Mouse (Mus musculus): ENCODE measurements around the gene Ttll5.

GRCm38 (mm10) chr12:85903986-85904385 is 79.5 kb downstream of the Ttll5 start:
- TF ChIP-seq ZNF384 (IDR thresholded peaks at IDR 0.05; ENCODE audit: low read depth, low read length) (no peak), POLR2A (IDR thresholded peaks at IDR 0.05; ENCODE audit: control insufficient read depth in 1 of 2, insufficient read depth in 1 of 2, low read depth in 1 of 2, low read length in 2 of 2, poor library complexity in 1 of 2) (no peak), EP300 (IDR thresholded peaks at IDR 0.05; ENCODE audit: low read depth in 1 of 2, low read length in 2 of 2) (no peak), MAZ (IDR thresholded peaks at IDR 0.05; ENCODE audit: low read depth, low read length) (no peak)
